Mouse (Mus musculus): ENCODE measurements around the gene Mob3a.

DNA sequence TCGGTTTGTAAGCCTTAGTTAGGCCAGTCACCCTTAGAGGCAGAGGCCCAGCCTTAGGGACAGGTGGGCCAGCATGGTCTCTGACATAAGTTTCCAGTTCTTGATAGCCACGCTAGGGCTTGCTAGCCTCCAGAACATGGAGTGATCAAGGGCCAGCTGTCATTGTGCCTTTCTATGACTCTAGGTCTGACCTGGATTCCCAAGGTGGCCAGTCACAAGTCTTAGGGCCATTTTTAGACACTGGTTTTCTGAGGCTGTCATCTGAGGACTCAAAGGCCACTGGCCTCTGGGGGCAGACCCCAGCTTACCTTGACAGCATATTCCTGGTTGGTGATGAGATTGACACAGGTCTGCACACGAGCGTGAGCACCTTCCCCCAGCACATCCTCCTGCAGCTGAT is 30.5 kb downstream of the Mob3a start:
- no peak for TF ChIP-seq CTCF (IDR thresholded peaks at IDR 0.05; ENCODE audit: low read depth)
- no peak for TF ChIP-seq EP300 (IDR thresholded peaks at IDR 0.05; ENCODE audit: low read depth)

Measured in heart, postnatal 0 days (tissue).